Mouse (Mus musculus): ENCODE measurements around the gene Tmem98.

Tmem98 gene

DNA sequence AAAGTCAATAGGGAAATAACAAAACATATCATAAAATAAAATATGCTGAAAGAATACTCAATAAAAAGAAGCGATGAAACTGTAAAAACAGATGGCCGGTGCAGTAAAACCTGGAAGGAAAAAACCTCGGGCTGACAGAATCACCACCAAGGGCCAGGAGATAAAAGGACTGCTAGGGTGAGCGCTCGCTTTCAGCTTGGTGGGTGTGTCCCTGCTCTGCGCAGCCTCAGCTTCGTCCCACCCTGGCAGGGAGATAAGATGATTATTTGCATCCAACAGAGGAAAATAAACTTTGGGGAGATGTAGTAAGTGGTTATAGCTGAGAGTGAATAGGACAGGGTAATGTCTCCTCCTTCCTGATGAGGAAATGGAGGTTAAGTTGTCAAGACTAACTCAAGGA lies 44.9 kb downstream of the Tmem98 start:
- DNase-seq = no peak

DNA sequence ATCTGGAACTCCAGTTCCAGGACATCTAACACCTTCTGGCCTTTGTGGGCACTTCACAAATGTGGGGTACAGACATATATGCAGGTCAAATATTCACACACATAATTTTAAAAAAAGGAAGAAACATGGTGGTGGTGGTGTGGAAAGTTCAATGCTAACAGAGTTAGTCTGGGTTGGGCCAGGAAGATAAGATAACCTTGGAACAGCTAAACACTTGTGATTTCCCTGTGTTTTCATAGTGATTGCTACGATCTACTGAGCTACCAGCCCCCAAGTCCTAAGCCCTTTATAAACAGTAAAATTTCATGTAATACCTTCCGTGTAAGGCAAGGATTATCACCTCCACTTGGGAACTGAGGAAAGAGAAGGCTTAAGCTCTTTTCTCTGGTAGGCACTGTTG lies 46.9 kb downstream of the Tmem98 start:
- no peak for DNase-seq

DNA sequence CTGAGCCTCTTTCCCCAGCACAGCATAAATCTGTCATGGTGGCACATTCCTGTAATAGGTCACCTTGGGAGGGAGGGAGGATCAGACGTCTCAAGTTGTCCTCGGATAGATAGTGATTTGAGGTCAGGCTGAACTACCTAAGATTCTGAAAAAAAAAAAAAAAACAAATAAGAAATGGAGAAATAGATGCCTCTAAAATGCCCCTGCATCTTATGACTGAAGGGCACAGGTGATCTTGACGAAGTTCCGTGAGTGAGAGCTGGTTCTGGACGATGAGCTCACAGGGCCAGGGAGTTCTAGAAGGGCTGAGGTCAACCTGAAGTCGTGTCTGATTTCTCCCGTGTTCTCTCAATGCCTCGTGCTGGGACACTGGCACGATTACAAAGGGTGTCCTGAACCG lies 48.1 kb downstream of the Tmem98 start, which contains the start of gene Spaca3:
TSS of gene Spaca3 (plus strand) at position 301 of the 400 bp plus-strand sequence.
- no peak for DNase-seq

DNA sequence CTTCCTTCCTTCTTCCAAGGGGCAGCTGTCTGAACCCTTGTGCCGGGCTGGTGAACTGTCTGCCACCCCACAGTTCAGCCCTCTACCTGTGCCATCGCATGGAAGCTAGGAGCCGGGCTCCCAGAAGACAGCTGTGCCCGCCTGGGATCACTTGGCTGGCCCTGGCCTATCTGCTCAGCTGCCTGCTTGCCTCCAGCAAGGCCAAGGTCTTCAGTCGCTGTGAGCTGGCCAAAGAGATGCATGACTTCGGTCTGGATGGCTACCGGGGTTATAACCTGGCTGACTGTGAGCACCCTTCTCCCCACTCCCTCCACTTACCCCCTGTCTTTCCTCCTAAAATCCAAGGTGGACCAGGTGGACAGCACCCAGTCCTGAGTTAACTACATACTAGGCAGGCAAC lies 53.0 kb downstream of the Tmem98 start:
- DNase-seq = no peak

DNA sequence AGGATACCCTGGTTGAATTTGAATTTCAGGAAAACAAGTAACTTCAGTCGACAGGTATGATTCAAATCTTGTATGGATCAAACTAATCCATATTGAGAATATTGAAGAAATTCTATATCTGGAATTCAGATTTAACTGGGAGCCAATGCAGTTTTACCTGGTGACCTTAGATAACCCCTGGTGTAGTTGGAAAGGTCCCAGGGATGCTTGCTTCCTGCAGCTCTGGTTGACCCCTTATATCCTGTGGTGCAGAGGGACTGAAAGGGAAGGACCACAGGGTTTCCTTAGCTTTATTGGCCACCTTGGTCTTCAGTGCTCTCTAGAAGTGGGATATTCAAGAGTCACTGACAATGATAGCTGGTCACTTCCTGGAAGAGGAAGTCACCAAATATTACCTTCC lies 58.1 kb downstream of the Tmem98 start:
- DNase-seq = no peak
